Mouse (Mus musculus) myocyte (in vitro differentiated cells): ENCODE measurements at regions not wholly inside any gene's neighbourhood (a gene's known extent, or its start where the extent isn't known, plus 50 kb on each side); places are given as distances from the start of the nearest gene placed in this dataset.

Source experiments
- H3K27me3 ChIP-seq: one replicate; pipeline ENCODE4 v1.6.1; 2011; ENCODE audit not compliant: control insufficient read depth, insufficient read depth, insufficient read length
- H3K36me3 ChIP-seq: one replicate; pipeline ENCODE4 v1.6.1; 2011; ENCODE audit not compliant: control insufficient read depth, insufficient read depth
- H3K4me2 ChIP-seq: one replicate; pipeline ENCODE4 v1.6.1; 2011; ENCODE audit warnings: low read depth, control low read depth
- H3K4me3 ChIP-seq: one replicate; pipeline ENCODE4 v1.5.1; 2011; ENCODE audit warnings: mild to moderate bottlenecking, control low read depth, moderate library complexity
- H3K79me2 ChIP-seq: one replicate; pipeline ENCODE4 v1.6.1; 2011; ENCODE audit not compliant: control insufficient read depth, insufficient read depth
- H3ac ChIP-seq: one replicate; pipeline ENCODE4 v1.6.1; 2011; ENCODE audit not compliant: control insufficient read depth, insufficient read length
- CEBPB ChIP-seq: IDR thresholded peaks from 2 replicates; pipeline ENCODE4 v1.6.1; 2011; ENCODE audit warnings: mild to moderate bottlenecking, moderate library complexity; ENCODE audit not compliant: poor library complexity, insufficient read depth, severe bottlenecking
- E2F4 ChIP-seq: IDR thresholded peaks from one replicate; pipeline ENCODE4 v1.6.1; 2011; ENCODE audit warnings: mild to moderate bottlenecking, control low read depth, moderate library complexity; ENCODE audit not compliant: insufficient read depth
- MAX ChIP-seq: IDR thresholded peaks from one replicate; pipeline ENCODE4 v1.6.1; 2011; ENCODE audit warnings: low read depth, mild to moderate bottlenecking, control low read depth
- MYOD1 ChIP-seq, 3 experiments: IDR thresholded peaks; one replicate each; pipeline ENCODE4 v1.6.1; 2011; ENCODE audit warnings: control low read depth in 2 of 3, low read depth in 2 of 3, mild to moderate bottlenecking in 2 of 3, moderate library complexity in 1 of 3; ENCODE audit not compliant: insufficient read length in 2 of 3, control insufficient read depth in 1 of 3
- MYOG ChIP-seq, 3 experiments: IDR thresholded peaks; one replicate each; pipeline ENCODE4 v1.6.1; 2011; ENCODE audit warnings: control low read depth in 2 of 3, low read depth in 2 of 3, mild to moderate bottlenecking in 2 of 3; ENCODE audit not compliant: insufficient read length in 2 of 3, control insufficient read depth in 1 of 3, insufficient read depth in 1 of 3
- POLR2A ChIP-seq: IDR thresholded peaks from one replicate; pipeline ENCODE4 v1.6.1; 2011; ENCODE audit warnings: low read depth, mild to moderate bottlenecking, control low read depth, moderate library complexity; ENCODE audit not compliant: insufficient read length
- POLR2AphosphoS2 ChIP-seq: IDR thresholded peaks from one replicate; pipeline ENCODE4 v1.6.1; 2011; ENCODE audit warnings: low read depth, control low read depth; ENCODE audit not compliant: insufficient read length
- REST ChIP-seq: IDR thresholded peaks from one replicate; pipeline ENCODE4 v1.6.1; 2011; ENCODE audit warnings: mild to moderate bottlenecking, control low read depth, moderate library complexity; ENCODE audit not compliant: insufficient read depth, insufficient read length
- SRF ChIP-seq: IDR thresholded peaks from one replicate; pipeline ENCODE4 v1.6.1; 2011; ENCODE audit warnings: low read depth; ENCODE audit not compliant: control insufficient read depth, insufficient read length
- TCF12 ChIP-seq: IDR thresholded peaks from one replicate; pipeline ENCODE4 v1.6.1; 2011; ENCODE audit warnings: mild to moderate bottlenecking, control low read depth; ENCODE audit not compliant: poor library complexity, insufficient read depth, severe bottlenecking
- TCF3 ChIP-seq: IDR thresholded peaks from one replicate; pipeline ENCODE4 v1.6.1; 2011; ENCODE audit warnings: low read depth, control low read depth; ENCODE audit not compliant: insufficient read length
- USF1 ChIP-seq: IDR thresholded peaks from one replicate; pipeline ENCODE4 v1.6.1; 2011; ENCODE audit warnings: low read depth, mild to moderate bottlenecking, control low read depth, moderate library complexity

DNA sequence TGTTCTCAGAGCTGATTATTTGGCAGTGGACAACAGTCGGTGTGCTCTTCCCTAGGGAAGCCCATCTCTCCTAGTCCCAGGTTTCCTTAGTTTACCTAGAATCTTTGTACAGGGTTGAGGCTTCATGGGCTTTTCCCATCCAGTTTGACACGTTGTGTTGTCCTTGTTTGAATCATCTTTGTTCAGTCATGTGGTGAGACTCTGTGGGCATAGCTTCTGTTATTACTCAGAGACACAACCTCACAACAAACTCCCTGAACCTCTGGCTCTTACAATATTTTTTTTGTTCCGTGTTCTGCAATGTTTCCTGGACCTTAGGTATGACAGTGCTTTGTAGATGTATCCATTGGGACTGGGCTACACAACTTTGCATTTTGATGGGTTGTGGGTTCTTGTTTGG, 132.9 kb upstream of the Dlx6 start:
- no peak overlapping the region for H3K4me2 ChIP-seq
- H3ac ChIP-seq: no peak overlapping the region
- no peak overlapping the region for H3K4me3 ChIP-seq
- no peaks in the 10 kb centered on the region for H3K36me3 ChIP-seq
- no peak for TF ChIP-seq POLR2A
- H3K79me2 ChIP-seq: no peaks in the 10 kb centered on the region
- H3K27me3 ChIP-seq: no peaks in the 10 kb centered on the region

DNA sequence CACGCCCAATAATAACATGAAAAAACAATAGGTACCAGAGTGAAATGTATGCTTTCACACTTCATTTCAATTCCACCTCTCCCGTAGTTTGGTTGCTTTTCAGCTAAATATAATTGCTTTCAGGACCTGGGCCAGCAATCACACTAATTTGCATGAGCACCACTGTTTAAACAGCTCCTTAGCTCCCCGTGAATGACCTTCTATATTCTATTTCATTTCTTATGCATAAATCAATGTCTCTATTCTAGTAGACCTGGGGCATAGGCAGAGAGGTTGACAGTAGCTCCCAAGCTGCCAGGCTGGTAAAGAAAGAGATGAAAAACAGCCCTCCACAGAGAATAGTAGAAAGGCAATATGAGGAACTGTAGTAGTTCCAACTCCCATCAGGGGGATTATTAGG, 117.7 kb upstream of the Dlx6 start:
- H3K79me2 ChIP-seq: no peaks in the 10 kb centered on the region
- TF ChIP-seq TCF3: no peak
- no peak for TF ChIP-seq POLR2A
- TF ChIP-seq E2F4: no peak
- TF ChIP-seq TCF12: no peak
- TF ChIP-seq SRF: no peak
- TF ChIP-seq REST: no peak
- no peak for TF ChIP-seq MAX
- no peak overlapping the region for H3K4me2 ChIP-seq
- H3K27me3 ChIP-seq: no peaks in the 10 kb centered on the region
- no peak overlapping the region for H3ac ChIP-seq
- no peaks in the 10 kb centered on the region for H3K36me3 ChIP-seq
- H3K4me3 ChIP-seq: no peak overlapping the region

GRCm38 (mm10) chr6:6779157-6779556, 84.0 kb upstream of the Dlx6 start:
- H3K36me3 ChIP-seq: no peaks in the 10 kb centered on the region
- H3K27me3 ChIP-seq: no peaks in the 10 kb centered on the region
- H3K4me3 ChIP-seq: no peak overlapping the region
- TF ChIP-seq TCF3 (no peak), MAX (no peak), USF1 (no peak), REST (no peak), CEBPB (no peak)
- H3ac ChIP-seq: no peak overlapping the region
- H3K79me2 ChIP-seq: no peaks in the 10 kb centered on the region
- H3K4me2 ChIP-seq: no peak overlapping the region

DNA sequence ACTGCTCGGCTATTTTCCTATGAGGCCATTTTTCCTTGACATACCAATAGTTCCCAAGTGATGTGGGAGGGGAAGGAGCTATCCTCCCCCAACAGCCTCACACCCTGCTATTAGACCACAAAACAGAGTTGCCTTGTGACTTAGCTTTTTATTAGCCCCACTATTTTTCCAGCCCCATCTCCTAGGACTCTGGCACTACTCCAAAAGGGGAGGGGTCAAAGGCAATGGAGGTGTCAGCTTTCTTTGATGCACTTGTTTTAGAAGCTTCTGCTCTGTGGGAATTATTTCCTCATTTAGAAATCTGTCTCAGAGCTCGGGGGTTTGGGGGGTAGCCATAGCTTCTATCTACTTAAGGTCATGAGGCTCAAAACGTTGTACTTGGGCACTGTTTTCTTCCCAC, 81.6 kb upstream of the Dlx6 start:
- H3K4me2 ChIP-seq: no peak overlapping the region
- no peak overlapping the region for H3ac ChIP-seq
- no peaks in the 10 kb centered on the region for H3K27me3 ChIP-seq
- no peak overlapping the region for H3K4me3 ChIP-seq
- no peaks in the 10 kb centered on the region for H3K36me3 ChIP-seq
- TF ChIP-seq MYOG (IDR thresholded peaks at IDR 0.05; ENCODE audit: control insufficient read depth in 1 of 3, insufficient read depth in 1 of 3, insufficient read length in 2 of 3, low read depth in 2 of 3): no peak
- no peak for TF ChIP-seq POLR2AphosphoS2
- TF ChIP-seq E2F4: no peak
- TF ChIP-seq MAX: no peak
- no peak for TF ChIP-seq POLR2A
- TF ChIP-seq USF1: no peak
- TF ChIP-seq TCF12: no peak
- no peak for TF ChIP-seq SRF
- no peak for TF ChIP-seq MYOD1 (IDR thresholded peaks at IDR 0.05; ENCODE audit: control insufficient read depth in 1 of 3, insufficient read length in 2 of 3, low read depth in 2 of 3)
- TF ChIP-seq CEBPB: no peak
- no peak for TF ChIP-seq TCF3
- TF ChIP-seq REST: no peak
- H3K79me2 ChIP-seq: no peaks in the 10 kb centered on the region

DNA sequence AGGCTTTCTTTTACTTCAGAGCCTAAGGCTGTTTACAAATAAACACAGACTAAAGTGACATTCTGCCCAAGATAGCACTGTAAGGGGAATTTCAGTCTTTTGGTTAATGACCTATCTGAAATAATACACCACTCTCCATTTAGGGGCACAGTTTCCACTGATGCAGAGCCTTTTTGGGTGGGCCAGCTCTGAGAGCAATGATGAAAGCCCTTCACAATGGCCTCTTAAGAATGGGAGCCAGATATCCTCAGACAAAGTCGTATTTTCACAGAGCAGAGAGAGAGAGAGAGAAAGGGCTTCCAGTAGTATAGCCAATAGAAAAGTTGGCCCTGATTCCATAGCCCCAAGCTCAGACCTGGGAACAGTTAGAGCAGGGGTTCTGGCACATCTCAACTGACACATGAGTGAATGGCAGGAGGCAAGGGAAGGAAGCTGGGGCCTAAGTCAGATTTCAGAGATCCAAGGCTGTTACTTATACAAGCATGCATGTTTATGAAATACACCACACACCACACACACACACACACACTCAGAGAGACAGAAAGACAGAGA, 77.1 kb upstream of the Dlx6 start:
- Histone ChIP-seq H3ac (no peak overlapping the region), H3K4me3 (no peak overlapping the region), H3K79me2 (no peaks in the 10 kb centered on the region), H3K36me3 (no peaks in the 10 kb centered on the region), H3K27me3 (no peaks in the 10 kb centered on the region), H3K4me2 (no peak overlapping the region)
- no peak for TF ChIP-seq CEBPB
- TF ChIP-seq E2F4: no peak
- no peak for TF ChIP-seq REST

- TF ChIP-seq MAX (no peak), REST (no peak), TCF12 (no peak), TCF3 (no peak), POLR2AphosphoS2 (no peak), MYOG (IDR thresholded peaks at IDR 0.05; ENCODE audit: control insufficient read depth in 1 of 3, insufficient read depth in 1 of 3, insufficient read length in 2 of 3, low read depth in 2 of 3) (no peak), E2F4 (no peak), CEBPB (no peak)
- Histone ChIP-seq H3K4me2 (no peak overlapping the region), H3ac (no peak overlapping the region), H3K27me3 (no peaks in the 10 kb centered on the region), H3K4me3 (no peak overlapping the region), H3K36me3 (no peaks in the 10 kb centered on the region), H3K79me2 (no peaks in the 10 kb centered on the region)
Observed at GRCm38 (mm10) chr6:6787490-6787889, 75.6 kb upstream of the Dlx6 start.
